Mouse (Mus musculus) limb, embryonic 10.5 days (tissue): ENCODE measurements around the gene Aqp6. TPM values are rescaled to one million over a fixed set of nuclear protein-coding genes. Genes with fewer than 3 reads are reported as not detected.

Experiments used
- DNase-seq: peaks from one replicate; pipeline ENCODE4 v3.0.0-alpha.2; 2017; ENCODE audit warnings: low spot score
- H3K27ac ChIP-seq: fragments of 300-500 bp; sonication (generic); 2 replicates; pipeline ENCODE4 v1.5.1; 2016; ENCODE audit warnings: mild to moderate bottlenecking
- H3K27me3 ChIP-seq: fragments of 300-500 bp; sonication (generic); 2 replicates; pipeline ENCODE4 v1.6.1; 2016; ENCODE audit warnings: low read depth, mild to moderate bottlenecking; ENCODE audit not compliant: poor library complexity, severe bottlenecking
- H3K36me3 ChIP-seq: fragments of 300-500 bp; sonication (generic); 2 replicates; pipeline ENCODE4 v1.6.1; 2016; ENCODE audit warnings: mild to moderate bottlenecking, moderate library complexity
- H3K4me1 ChIP-seq: fragments of 300-500 bp; sonication (generic); 2 replicates; pipeline ENCODE4 v1.6.1; 2016
- H3K4me3 ChIP-seq: fragments of 300-500 bp; sonication (generic); 2 replicates; pipeline ENCODE4 v1.5.1; 2016; ENCODE audit warnings: mild to moderate bottlenecking, moderate library complexity
- H3K9me3 ChIP-seq: fragments of 300-500 bp; sonication (generic); replicated peaks from 2 replicates; pipeline ENCODE4 v1.6.1; 2016; ENCODE audit warnings: mild to moderate bottlenecking
- WGBS: fragments of 180-500 bp; shearing (Covaris S2); methylation state at CpG from one replicate; pipeline ENCODE4 v1.1.7; 2016; 5-methylcytosine and 5-hydroxymethylcytosine counted together
- polyA plus RNA-seq: library from polyadenylated mRNA; unstranded; fragments of >200 nt; fragmentation: Nextera tagmentation; extraction: Ambion mirVana; gene quantifications from 2 replicates; pipeline ENCODE4 v1.2.1, GENCODE M21; 2016

Aqp6 gene
- polyA plus RNA-seq, 1 experiment from 2014 or later: not detected

DNA sequence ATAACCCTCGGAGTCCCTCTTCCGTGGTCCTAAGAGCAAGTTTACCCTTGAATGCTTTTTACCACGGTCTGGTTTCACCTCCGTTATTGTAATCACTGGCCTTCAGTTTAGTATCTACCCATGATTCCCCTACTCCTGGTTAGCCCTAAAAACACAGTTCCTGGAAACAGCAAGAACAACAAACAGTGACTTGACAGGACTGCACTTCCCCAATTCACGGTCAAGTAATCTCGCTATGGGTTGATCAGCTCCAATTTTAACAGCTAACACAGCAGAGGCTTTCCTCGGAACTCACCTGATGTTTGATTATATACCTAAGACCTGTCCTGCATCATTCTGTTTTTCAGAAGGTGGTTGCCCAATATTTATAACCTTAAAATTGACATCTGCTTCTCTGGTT lies 33.5 kb downstream of the Aqp6 start:
- Histone ChIP-seq H3K27ac (no peak overlapping the region), H3K4me1 (no peaks in the 10 kb centered on the region), H3K4me3 (no peak overlapping the region), H3K27me3 (no peaks in the 10 kb centered on the region), H3K36me3 (peaks cover 99% of the 10 kb centered on the region), H3K9me3 (no peaks in the 10 kb centered on the region)
- no peak for DNase-seq
- 96% methylated on average over 7 of the region's 7 CpGs for WGBS

DNA sequence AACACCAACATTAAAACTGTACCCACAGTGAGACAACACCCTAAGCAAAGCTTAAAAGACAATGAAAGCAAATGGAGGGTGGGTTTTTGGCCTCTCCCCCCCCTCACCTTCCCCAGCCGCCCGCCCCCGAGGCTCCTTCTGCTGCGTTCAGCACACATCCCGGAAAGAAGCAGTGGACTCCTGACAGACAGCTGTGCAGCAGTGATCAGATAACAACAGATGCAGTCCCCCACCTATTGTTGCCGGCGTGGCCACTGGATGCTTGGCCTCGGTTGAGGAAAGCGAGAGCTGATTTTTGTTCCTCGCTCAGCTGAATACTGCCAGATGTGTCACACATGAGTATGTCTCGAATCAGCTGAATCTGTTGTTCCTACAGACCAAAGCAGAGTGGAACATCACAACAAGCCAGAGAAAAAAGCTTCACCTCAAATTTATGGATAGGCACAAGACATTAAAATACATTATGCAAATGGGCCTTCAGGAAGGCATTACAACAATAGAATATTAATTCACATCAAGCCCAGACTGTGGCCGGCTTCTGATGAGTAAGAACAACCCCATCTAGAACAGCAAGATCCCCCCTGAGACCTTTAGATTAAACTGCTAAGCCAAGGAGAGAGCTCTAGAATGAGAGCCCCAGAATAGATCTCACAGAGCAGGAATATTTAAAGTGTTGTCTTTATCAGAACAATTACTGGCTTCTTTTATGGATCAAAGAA lies 36.4 kb downstream of the Aqp6 start:
- no peak for DNase-seq
- 88% methylated on average over 12 of the region's 12 CpGs for WGBS
- Histone ChIP-seq H3K27me3 (no peaks in the 10 kb centered on the region), H3K4me3 (no peak overlapping the region), H3K4me1 (no peaks in the 10 kb centered on the region), H3K9me3 (no peaks in the 10 kb centered on the region), H3K27ac (no peak overlapping the region), H3K36me3 (peaks cover 99% of the 10 kb centered on the region)

DNA sequence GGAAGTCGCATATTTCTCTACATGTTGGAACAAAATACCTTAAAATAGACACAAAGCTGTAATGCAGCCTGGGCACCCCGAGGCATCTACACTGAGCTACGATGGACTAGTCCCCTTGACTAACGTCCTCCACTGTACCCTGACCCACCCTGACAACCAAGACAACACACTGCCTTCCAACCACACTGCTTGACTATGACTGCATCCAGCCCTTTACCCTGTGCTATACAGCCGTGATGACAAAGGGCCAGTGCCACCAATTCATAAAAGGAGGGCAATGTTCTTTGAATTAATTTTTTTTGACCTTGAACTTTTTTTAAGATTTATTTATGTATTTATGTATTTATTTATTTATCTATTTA lies 36.9 kb downstream of the Aqp6 start:
- no peaks in the 10 kb centered on the region for H3K4me1 ChIP-seq
- no peaks in the 10 kb centered on the region for H3K9me3 ChIP-seq
- H3K4me3 ChIP-seq: no peak overlapping the region
- peaks cover 96% of the 10 kb centered on the region for H3K36me3 ChIP-seq
- DNase-seq: no peak
- H3K27ac ChIP-seq: no peak overlapping the region
- H3K27me3 ChIP-seq: no peaks in the 10 kb centered on the region
- 91% methylated on average over 5 of the region's 5 CpGs for WGBS

DNA sequence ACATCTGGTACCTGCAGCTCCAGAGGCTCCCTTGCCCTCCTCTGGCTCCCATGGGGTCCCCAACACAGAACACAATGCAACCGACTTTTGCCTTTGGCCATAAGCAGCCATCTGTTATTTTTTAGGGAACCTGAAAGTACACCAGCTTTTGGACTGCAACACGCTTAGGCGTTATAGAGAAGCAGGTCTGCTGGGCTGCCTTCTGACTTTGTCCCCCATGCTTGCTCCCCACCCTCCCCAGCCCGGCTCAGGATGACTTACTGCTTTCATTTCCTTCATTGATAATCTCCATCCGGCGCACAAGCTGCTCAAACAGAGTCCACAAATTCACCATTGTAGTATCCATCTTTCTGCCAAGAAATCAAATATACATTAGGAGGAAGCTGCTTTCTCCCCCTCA lies 41.4 kb downstream of the Aqp6 start:
- Histone ChIP-seq H3K27ac (no peak overlapping the region), H3K36me3 (peaks cover 52% of the 10 kb centered on the region), H3K4me3 (no peak overlapping the region), H3K27me3 (no peaks in the 10 kb centered on the region), H3K4me1 (peaks cover 21% of the 10 kb centered on the region), H3K9me3 (no peaks in the 10 kb centered on the region)
- DNase-seq: no peak
- 78% methylated on average over 6 of the region's 6 CpGs for WGBS

DNA sequence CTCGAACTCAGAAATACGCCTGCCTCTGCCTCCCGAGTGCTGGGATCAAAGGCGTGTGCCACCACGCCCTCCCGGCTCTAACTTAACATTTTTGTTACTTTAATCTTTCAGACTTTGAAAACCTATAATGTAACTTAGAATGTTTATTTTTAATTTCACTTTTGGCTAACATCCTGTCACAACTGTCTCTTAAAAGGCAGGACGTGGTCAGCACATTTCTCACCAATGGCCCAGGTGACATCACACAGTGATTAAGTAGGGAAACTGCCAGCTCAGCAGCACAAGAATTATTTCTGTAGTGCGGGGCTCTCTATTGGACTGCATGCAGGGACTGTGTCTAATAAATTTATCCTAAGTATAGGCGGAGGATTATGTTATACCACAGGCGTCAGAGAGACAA lies 42.6 kb downstream of the Aqp6 start:
- Histone ChIP-seq H3K27me3 (no peaks in the 10 kb centered on the region), H3K4me1 (peaks cover 32% of the 10 kb centered on the region), H3K36me3 (peaks cover 40% of the 10 kb centered on the region), H3K27ac (no peak overlapping the region), H3K9me3 (no peaks in the 10 kb centered on the region), H3K4me3 (no peak overlapping the region)
- 91% methylated on average over 10 of the region's 10 CpGs for WGBS
- no peak for DNase-seq

DNA sequence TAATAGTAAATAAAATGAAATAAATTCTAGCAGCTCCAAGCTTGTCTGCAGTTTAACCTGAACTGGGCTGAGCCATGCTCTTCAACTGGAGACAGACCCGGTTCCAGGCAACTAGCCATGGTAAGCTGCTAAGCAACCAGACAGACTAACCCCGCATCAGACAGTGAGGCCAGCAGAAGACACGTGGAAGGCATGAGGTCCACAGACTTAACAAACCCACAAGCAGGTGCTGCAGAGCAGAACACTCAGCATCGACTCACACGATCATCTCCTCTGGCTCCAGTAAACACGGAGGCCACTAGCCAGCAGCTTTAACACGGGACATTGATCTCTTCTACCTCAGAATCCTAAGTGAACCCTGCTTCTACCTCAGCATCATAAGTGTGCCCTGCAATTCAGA lies 43.6 kb downstream of the Aqp6 start:
- 88% methylated on average over 7 of the region's 7 CpGs for WGBS
- peaks cover 30% of the 10 kb centered on the region for H3K36me3 ChIP-seq
- H3K4me1 ChIP-seq: peaks cover 41% of the 10 kb centered on the region
- no peaks in the 10 kb centered on the region for H3K9me3 ChIP-seq
- H3K4me3 ChIP-seq: no peak overlapping the region
- H3K27me3 ChIP-seq: no peaks in the 10 kb centered on the region
- no peak for DNase-seq
- no peak overlapping the region for H3K27ac ChIP-seq

DNA sequence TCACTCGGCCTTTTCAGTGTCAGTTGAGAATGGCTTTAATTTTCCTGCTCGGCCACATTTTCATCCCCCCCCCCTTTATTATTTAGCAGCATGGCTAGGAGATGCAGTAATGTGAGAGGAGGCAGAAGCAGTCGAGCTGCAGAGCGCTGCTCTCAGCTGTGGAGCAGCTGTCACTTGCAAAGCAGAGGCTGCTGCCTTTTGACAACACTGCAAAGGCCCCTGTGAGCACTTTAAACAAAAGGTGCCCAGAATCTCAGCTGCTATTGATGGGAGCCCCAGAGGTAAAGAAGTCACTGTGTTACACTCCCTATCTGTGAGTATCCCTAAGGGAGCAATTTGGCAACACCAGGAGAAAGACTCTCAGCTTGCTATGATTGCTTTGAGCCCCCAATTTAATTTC lies 47.1 kb downstream of the Aqp6 start:
- Histone ChIP-seq H3K4me1 (peaks cover 60% of the 10 kb centered on the region), H3K36me3 (no peaks in the 10 kb centered on the region), H3K4me3 (0 out of 2 replicates have a peak overlapping the region, but pooled peaks have one; percentile 10), H3K27ac (no peak overlapping the region), H3K9me3 (no peaks in the 10 kb centered on the region), H3K27me3 (peaks cover 11% of the 10 kb centered on the region)
- no peak for DNase-seq
- WGBS: 48% methylated on average over 4 of the region's 4 CpGs

DNA sequence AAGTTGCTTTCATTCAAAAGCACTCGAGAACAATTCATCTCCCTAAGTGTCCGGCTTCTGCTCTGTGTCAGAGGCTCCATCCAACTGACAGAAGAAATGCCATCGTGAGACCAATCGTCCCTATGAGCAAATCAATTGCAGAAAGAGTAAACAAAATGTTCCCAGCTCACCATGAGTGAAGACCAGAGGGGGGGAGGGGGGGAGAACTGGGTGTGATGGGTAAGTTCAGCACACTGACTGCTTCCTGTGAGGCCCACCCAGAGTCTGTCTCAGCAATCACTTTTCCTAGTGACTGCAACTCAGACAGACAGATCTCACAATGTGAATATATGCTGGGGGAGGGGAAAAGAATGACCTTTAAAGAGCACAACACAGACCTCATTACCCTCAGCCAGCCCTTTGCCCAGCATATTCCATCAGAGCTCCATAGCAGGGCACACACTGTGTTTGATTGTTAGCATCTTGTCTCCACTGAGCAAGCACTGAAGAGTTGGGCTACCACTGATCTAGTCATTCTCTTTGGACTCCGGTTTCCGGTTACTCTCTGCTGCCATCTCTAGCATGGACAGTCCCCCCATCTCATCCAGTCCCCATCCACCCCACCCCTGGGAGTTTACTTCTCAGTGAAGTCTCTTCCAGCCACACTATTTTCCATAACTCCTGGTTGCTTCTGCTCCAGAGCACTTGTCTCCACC lies 48.0 kb downstream of the Aqp6 start:
- Histone ChIP-seq H3K4me1 (peaks cover 68% of the 10 kb centered on the region), H3K9me3 (no peaks in the 10 kb centered on the region), H3K27ac (no peak overlapping the region), H3K36me3 (no peaks in the 10 kb centered on the region), H3K27me3 (peaks cover 20% of the 10 kb centered on the region), H3K4me3 (peak overlapping the region; percentile 94)
- 38% methylated on average over 6 of the region's 6 CpGs for WGBS
- no peak for DNase-seq

DNA sequence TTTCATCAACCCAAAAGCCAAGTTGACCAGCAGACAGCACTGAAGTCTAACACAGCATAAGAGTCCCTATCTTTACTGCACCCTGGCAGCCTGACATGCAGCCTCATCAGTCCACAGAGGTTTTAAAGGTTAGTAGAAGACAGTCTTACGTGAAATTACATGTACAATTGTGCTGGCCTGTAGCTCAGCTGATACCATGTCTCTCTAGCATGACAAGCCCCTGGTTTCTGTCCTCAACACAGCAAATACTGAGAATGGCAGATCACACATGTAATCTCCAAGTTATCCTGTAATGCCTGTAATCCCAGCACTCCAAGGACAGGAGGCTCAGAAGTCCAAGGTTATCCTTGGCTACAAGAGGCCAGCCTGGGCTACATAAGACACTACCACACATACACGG lies 49.1 kb downstream of the Aqp6 start:
- Histone ChIP-seq H3K9me3 (no peaks in the 10 kb centered on the region), H3K36me3 (no peaks in the 10 kb centered on the region), H3K27ac (no peak overlapping the region), H3K4me1 (peaks cover 64% of the 10 kb centered on the region), H3K4me3 (peak overlapping the region; percentile 94), H3K27me3 (peaks cover 31% of the 10 kb centered on the region)
- no peak for DNase-seq
- 67% methylated on average over 2 of the region's 2 CpGs for WGBS

DNA sequence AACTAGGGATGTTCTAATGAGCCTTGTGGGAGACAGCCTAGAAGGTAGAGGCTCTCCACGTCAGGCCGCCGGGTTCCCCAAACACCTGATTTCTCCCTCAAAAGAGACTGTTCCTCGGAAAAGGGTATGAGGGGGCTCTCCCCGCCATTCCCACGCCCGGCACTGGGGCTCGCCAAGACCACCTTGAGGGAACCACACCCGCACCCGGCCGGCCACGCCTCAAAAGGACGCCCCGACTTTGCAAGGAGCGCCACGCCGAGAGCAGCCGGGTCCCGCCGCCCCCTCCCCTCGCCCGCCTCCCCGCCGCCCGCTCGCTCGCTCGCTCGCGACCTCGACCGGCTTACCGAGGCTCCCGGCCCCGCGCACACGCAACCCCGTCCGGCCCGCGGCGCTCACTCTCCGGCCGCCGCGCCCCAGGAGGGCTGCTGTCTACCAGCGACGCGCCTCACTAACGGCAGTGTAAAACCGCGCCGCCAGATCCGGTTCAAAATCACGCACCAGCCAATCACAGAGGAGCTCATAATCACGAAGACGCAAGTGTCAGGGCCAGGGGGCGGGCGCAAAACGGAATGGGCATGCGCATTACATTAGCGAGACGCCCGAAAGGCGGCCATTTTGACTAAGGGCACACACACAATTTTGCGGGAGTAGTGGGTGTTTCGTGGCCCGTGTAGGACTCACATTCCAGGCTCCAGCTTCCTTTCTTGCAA lies 50.1 kb downstream of the Aqp6 start, which contains the start of gene Racgap1:
Racgap1 (minus strand) TSS at position 494 of the 710 bp plus-strand sequence.
- Histone ChIP-seq H3K4me3 (peak within 1 kb of the TSS; percentile 94), H3K36me3 (no peaks in the 10 kb centered on the region), H3K27me3 (peaks cover 41% of the 10 kb centered on the region), H3K4me1 (peaks cover 56% of the 10 kb centered on the region), H3K9me3 (no peaks in the 10 kb centered on the region), H3K27ac (peak within 1 kb of the TSS; percentile 94)
- WGBS: under 1% methylated on average over 66 of the region's 68 CpGs
- DNase-seq: peak; percentile 95

DNA sequence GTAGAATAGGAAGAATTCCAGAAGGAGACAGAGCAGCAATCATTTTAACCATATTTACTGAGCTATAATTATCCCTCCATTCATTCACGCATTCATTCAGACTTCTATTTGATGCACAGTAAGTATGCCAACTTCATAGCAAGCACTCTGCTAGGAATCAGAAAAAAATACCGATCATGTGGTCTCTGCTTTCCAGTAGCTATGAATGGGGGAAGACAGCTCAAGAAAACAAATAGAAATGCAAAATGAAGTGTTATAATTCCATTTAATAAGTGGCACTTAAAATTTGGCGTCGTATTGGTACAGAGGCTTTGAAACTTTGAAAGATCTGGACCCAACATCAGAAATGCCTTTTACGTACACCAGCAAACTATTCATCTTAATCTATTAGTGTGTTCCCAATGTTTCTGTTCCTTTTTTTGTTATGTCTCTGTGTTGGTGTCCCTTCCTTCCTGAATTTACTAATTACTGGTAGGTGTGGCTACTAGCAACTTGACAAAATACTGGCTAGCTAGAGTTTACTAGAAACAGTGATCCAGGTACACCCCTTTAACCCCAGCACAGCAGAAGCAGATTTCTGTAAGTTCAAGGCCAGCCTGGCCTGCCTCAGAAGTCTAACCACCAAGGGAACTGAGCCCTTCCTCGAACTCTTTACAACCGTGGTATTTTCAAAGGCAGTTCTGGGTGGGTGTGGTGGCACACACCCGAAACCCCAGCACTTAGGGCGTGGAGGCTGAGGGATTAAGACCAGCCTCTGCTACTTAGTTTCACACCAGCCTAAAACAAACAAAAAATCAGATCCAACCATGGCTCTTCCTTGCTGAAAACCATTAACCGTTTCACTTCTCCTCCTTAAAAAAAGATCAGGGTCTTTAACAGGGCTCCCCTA lies 51.0 kb downstream of the Aqp6 start:
- 68% methylated on average over 10 of the region's 10 CpGs for WGBS
- peak overlapping the region; percentile 94 for H3K27ac ChIP-seq
- no peak for DNase-seq
- peaks cover 51% of the 10 kb centered on the region for H3K27me3 ChIP-seq
- H3K4me3 ChIP-seq: peak overlapping the region; percentile 94
- H3K9me3 ChIP-seq: no peaks in the 10 kb centered on the region
- no peaks in the 10 kb centered on the region for H3K36me3 ChIP-seq
- peaks cover 51% of the 10 kb centered on the region for H3K4me1 ChIP-seq

DNA sequence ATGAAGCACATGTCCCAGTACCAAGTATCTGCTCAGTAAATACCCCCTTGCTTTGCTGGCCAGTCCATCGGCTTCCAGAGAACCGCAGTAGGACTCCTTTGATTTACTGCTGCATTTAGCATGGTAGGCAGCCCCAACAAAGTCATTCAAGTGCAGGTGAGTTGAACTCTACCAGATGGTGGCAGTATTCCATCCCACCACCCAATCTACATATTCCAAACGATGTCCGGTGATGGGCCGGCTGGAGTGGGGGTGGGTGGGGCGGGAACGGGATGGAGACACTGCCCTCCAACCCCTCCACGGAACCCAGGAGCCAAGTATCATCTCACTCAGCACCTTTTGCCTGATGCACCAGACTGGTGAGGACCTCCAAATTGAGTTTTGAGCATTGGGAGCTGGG lies 52.1 kb downstream of the Aqp6 start:
- H3K4me1 ChIP-seq: peaks cover 44% of the 10 kb centered on the region
- H3K4me3 ChIP-seq: peak overlapping the region; percentile 34
- DNase-seq: no peak
- H3K36me3 ChIP-seq: no peaks in the 10 kb centered on the region
- peaks cover 55% of the 10 kb centered on the region for H3K27me3 ChIP-seq
- 6% methylated on average over 8 of the region's 8 CpGs for WGBS
- H3K27ac ChIP-seq: no peak overlapping the region
- no peaks in the 10 kb centered on the region for H3K9me3 ChIP-seq
